Mouse (Mus musculus) heart, embryonic 10.5 days (tissue): Measurements from ENCODE around the gene March10. TPM values are rescaled to one million over a fixed set of nuclear protein-coding genes. Genes with fewer than 3 reads are reported as not detected.

Experiments used
- DNase-seq: peaks from one replicate; pipeline ENCODE4 v3.0.0-alpha.2; 2017; ENCODE audit warnings: low spot score
- H3K27ac ChIP-seq: fragments of 300-500 bp; sonication (generic); 2 replicates; pipeline ENCODE4 v1.5.1; 2016; ENCODE audit warnings: mild to moderate bottlenecking
- H3K27me3 ChIP-seq: fragments of 300-500 bp; sonication (generic); 2 replicates; pipeline ENCODE4 v1.6.1; 2016; ENCODE audit warnings: mild to moderate bottlenecking; ENCODE audit not compliant: poor library complexity, insufficient read depth, severe bottlenecking
- H3K36me3 ChIP-seq: fragments of 300-500 bp; sonication (generic); 2 replicates; pipeline ENCODE4 v1.6.1; 2016; ENCODE audit warnings: mild to moderate bottlenecking, moderate library complexity
- H3K4me1 ChIP-seq: fragments of 300-500 bp; sonication (generic); 2 replicates; pipeline ENCODE4 v1.6.1; 2016; ENCODE audit warnings: mild to moderate bottlenecking
- H3K4me3 ChIP-seq: fragments of 300-500 bp; sonication (generic); 2 replicates; pipeline ENCODE4 v1.5.1; 2016; ENCODE audit warnings: mild to moderate bottlenecking, moderate library complexity
- H3K9me3 ChIP-seq: fragments of 300-500 bp; sonication (generic); 2 replicates; pipeline ENCODE4 v1.6.1; 2016; ENCODE audit warnings: mild to moderate bottlenecking, moderate library complexity
- WGBS: fragments of 180-500 bp; shearing (Covaris S2); methylation state at CpG from one replicate; pipeline ENCODE4 v1.1.7; 2016; 5-methylcytosine and 5-hydroxymethylcytosine counted together
- polyA plus RNA-seq: library from polyadenylated mRNA; unstranded; fragments of >200 nt; fragmentation: Nextera tagmentation; extraction: Ambion mirVana; gene quantifications from 2 replicates; pipeline ENCODE4 v1.2.1, GENCODE M21; 2016

March10 gene
- polyA plus RNA-seq, 1 experiment from 2014 or later: 0.40 TPM

DNA sequence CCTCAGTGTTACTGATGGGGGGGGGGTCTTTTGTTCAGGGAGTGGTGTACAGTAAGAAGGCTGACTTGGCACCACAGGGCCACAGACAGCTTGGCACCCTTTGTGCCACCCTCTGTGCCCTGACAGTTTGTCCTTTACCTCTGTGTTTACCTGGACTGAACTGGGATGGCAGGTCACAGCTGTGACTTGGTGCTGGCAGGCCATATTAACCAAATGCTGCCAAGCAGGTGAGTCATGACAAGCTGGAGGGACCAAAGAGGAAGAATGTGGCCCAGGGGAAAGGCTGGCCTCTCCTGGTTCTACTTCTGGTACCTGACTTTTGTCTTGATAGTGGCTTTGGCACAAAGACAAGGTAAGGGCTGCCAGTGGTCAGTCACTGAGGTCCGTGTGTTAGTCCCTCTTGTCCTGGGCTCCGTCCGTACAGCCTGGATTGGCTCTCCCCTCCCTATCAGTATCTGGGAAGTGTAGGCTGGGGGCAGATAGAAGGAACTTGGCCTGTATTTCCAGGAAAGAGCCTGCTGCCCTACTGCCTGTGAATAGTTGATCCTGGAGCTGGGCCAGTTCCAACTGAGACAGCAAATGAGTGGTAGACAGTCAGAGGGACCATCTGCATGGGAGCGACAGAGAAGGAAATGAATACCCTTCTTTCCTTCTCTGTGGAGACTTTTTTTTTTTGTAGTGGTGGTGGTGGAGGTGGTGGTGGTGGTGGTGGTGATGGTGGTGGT, 94.3 kb downstream of the March10 start:
- Histone ChIP-seq H3K36me3 (no peaks in the 10 kb centered on the region), H3K27ac (peak overlapping the region; percentile 92), H3K4me1 (peaks cover 65% of the 10 kb centered on the region), H3K27me3 (peaks cover 6% of the 10 kb centered on the region; the same call in 1 of the 2 replicates), H3K4me3 (peak overlapping the region; percentile 74), H3K9me3 (no peaks in the 10 kb centered on the region)
- DNase-seq: no peak
- 75% methylated on average over 4 of the region's 4 CpGs for WGBS

DNA sequence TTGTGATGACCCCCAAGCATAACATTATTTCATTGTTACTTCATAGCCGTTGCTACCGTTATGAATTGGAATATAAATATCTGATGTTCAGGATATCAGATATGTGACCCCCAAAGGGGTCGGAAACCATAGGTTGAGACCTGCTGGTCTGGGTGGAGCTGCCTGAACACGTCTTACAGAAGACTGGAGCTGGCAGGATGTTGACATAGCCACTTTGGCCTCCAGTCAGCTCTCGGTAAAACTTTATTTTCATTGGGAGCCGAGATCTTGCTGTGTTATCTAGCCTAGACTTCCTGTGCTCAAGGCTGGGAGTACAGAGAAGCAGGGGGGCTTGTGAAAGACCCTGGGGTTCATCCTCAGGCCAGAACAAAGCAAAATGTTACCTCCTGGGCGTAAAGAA, 100.2 kb downstream of the March10 start:
- no peak for DNase-seq
- Histone ChIP-seq H3K4me3 (no peak overlapping the region), H3K9me3 (no peaks in the 10 kb centered on the region), H3K27me3 (peaks cover 6% of the 10 kb centered on the region; the same call in 1 of the 2 replicates), H3K4me1 (peaks cover 55% of the 10 kb centered on the region), H3K36me3 (no peaks in the 10 kb centered on the region), H3K27ac (peak overlapping the region; percentile 26; the same call in 1 of the 2 replicates)
- 54% methylated on average over 7 of the region's 7 CpGs for WGBS

DNA sequence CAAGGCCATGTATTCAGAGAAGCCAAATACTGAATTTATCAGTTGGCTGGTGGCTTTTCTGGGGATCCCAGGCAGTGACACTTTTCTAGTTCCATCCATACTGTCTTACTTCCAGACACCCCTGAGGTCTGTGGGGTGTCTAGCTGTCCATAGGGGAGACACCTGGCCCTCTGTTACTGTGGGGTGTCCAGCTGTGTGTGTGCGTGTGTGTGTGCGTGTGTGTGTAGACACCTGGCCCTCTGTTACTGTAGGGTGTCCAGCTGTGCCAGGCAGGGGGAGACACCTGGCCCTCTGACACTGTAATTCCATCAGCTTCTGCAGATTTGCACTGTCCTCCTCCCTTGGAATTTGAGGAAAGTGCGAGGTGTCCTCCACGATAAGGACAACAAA, 102.6 kb downstream of the March10 start:
- H3K27ac ChIP-seq: peak overlapping the region; percentile 73; the same call in 1 of the 2 replicates

DNA sequence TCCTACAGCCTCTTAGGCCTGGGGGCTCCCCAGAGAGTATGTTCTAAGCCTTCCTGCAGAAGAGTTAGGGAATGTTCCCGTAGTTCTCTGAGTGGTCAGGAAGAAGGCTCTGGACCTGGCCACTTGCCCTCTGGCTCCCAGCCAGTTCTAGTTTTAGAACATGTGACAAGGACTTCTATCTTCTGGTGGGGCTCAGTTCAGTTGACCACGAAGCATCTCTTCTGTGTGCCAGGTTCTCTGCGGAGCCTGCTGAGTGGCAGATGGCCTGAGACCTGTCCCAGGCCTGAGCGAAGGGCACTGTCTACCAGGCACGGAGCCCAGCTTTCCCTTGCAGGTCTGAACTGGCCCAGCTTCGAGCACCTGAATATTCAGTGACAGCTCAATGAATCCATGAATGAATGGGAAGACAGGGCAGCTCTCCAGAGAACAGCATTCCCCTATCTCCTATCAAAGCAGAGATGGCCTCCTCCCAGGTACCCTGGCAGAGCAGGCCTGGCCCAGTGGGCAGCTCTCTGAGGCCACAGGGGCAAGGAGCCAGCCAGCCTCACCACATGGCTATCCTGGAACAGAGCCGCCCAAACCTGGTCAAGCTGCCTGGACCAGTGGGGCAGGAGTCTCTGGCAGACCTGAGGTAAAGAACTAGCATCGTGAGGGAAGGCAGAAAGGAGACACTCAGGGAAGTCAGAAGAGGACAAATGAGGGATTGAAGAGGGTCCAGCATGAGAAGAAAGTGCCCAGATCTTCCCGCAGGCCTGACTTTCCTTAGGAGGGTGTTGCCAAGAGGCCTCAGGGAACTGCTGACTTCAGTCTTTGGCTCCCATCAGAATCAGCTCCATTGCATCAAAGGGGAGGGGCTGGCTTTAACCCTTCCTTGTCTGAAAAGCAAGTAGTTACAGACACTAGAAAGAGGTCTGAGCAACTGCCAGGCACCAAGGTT, 103.3 kb downstream of the March10 start:
- peaks cover 50% of the 10 kb centered on the region for H3K4me1 ChIP-seq
- peaks cover 21% of the 10 kb centered on the region for H3K36me3 ChIP-seq
- no peak for DNase-seq
- H3K27me3 ChIP-seq: no peaks in the 10 kb centered on the region
- no peak overlapping the region for H3K4me3 ChIP-seq
- WGBS: 53% methylated on average over 9 of the region's 9 CpGs
- peak overlapping the region; percentile 73 for H3K27ac ChIP-seq
- no peaks in the 10 kb centered on the region for H3K9me3 ChIP-seq

More for the DNA sequence above, 102.6 kb downstream of the March10 start:
- 86% methylated on average over 4 of the region's 4 CpGs for WGBS
- peaks cover 50% of the 10 kb centered on the region for H3K4me1 ChIP-seq
- H3K4me3 ChIP-seq: no peak overlapping the region
- no peaks in the 10 kb centered on the region for H3K27me3 ChIP-seq
- peaks cover 15% of the 10 kb centered on the region for H3K36me3 ChIP-seq
- no peak for DNase-seq
- H3K9me3 ChIP-seq: no peaks in the 10 kb centered on the region

DNA sequence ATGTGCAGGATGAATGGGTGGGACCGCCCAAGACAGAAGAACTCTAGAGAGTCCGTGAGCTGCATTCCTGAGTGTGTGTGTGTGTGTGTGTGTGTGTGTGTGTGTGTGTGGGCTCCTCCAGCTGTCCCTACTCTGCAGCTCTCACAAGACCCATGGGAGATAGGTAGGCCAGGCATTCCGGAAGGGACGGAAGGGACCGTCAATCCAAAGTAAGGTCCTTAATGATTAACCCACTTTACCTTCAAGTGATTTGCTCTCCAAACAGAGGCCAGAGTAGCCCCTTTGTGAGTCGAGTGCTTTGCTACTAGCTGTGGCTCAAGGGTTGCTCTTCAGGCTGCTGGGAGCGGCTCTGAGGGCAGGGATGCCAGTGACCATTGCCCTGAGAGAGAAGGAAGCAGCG, 104.4 kb downstream of the March10 start:
- H3K27me3 ChIP-seq: no peaks in the 10 kb centered on the region
- no peak overlapping the region for H3K4me3 ChIP-seq
- peaks cover 32% of the 10 kb centered on the region for H3K36me3 ChIP-seq
- H3K4me1 ChIP-seq: peaks cover 59% of the 10 kb centered on the region
- peak overlapping the region; percentile 73; the same call in 1 of the 2 replicates for H3K27ac ChIP-seq
- 64% methylated on average over 8 of the region's 8 CpGs for WGBS
- no peaks in the 10 kb centered on the region for H3K9me3 ChIP-seq
- DNase-seq: no peak

DNA sequence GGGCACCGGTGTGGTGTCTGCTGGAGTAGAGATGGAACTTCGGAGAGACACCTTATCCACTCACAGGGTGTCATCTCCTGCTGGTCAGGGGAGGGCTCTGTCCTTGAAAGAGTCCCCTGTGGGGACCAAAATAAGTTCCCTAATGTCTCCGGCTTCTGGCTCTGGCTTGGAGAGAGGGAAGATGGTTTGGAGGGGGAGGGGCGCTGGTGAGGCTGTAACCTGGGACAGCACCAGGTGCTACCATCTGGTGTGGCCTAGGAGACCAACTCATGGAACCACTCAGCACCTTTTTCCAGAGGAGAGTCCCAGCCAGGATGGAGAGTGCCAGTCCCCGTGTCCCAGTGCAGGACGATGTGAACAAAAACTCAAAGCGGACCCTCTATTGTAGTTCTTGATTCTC, 105.9 kb downstream of the March10 start:
- no peaks in the 10 kb centered on the region for H3K9me3 ChIP-seq
- H3K27me3 ChIP-seq: no peaks in the 10 kb centered on the region
- H3K27ac ChIP-seq: peak overlapping the region; percentile 26; the same call in 1 of the 2 replicates
- DNase-seq: no peak
- H3K4me3 ChIP-seq: no peak overlapping the region
- H3K36me3 ChIP-seq: peaks cover 40% of the 10 kb centered on the region
- peaks cover 50% of the 10 kb centered on the region for H3K4me1 ChIP-seq
- 82% methylated on average over 7 of the region's 7 CpGs for WGBS

DNA sequence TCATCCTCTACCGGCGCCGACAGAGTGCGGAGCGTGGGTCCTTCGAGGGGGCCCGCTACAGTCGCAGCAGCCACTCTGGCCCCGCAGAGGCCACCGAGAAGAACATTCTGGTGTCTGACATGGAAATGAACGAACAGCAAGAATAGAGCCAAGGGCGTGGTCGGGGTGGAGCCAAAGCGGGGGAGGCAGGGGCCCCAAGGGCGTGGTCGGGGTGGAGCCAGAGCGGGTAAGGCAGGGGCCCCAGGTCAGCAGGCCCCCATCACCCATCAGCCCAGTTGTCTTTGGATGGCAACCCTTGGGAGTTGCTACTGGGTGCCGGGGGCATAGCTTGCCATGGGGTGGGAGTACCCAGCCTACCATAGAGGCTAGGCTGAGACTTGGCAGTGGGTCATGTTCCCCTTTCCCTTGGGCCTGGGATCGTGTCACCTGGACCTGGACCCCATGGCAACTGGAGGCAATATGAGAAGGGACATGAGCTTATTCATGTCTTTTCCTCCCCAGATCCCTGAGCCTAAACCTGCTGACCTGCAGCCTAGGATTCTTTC, 106.7 kb downstream of the March10 start:
- Histone ChIP-seq H3K4me3 (no peak overlapping the region), H3K9me3 (no peaks in the 10 kb centered on the region), H3K4me1 (peaks cover 47% of the 10 kb centered on the region), H3K36me3 (peaks cover 45% of the 10 kb centered on the region), H3K27ac (peak overlapping the region; percentile 26; the same call in 1 of the 2 replicates), H3K27me3 (no peaks in the 10 kb centered on the region)
- peak; percentile 83 for DNase-seq
- 80% methylated on average over 19 of the region's 19 CpGs for WGBS

DNA sequence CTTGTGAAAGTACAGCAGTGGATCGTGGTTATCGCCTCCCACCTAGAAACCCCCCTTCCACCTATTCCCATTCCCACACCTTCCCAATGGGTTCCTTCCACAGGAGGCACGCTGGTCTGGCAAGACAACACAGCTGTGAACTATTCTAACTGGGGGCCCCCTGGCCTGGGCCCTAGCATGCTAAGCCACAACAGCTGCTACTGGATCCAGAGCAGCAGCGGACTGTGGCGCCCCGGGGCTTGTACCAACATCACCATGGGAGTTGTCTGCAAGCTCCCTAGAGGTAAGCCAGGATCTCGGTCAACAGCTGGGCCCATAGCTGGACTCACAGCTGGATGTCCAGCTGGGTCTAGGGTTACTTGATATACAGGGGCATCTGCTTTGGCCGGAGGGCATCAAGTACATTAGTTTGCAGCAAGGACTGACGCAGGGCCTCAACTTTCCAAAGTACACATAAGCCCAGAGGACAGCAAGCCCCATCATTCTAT, 108.0 kb downstream of the March10 start:
- H3K27me3 ChIP-seq: no peaks in the 10 kb centered on the region
- no peaks in the 10 kb centered on the region for H3K9me3 ChIP-seq
- H3K27ac ChIP-seq: peak overlapping the region; percentile 59; the same call in 1 of the 2 replicates
- H3K36me3 ChIP-seq: peaks cover 48% of the 10 kb centered on the region
- DNase-seq: no peak
- WGBS: 95% methylated on average over 9 of the region's 9 CpGs
- H3K4me1 ChIP-seq: peaks cover 37% of the 10 kb centered on the region
- H3K4me3 ChIP-seq: no peak overlapping the region

DNA sequence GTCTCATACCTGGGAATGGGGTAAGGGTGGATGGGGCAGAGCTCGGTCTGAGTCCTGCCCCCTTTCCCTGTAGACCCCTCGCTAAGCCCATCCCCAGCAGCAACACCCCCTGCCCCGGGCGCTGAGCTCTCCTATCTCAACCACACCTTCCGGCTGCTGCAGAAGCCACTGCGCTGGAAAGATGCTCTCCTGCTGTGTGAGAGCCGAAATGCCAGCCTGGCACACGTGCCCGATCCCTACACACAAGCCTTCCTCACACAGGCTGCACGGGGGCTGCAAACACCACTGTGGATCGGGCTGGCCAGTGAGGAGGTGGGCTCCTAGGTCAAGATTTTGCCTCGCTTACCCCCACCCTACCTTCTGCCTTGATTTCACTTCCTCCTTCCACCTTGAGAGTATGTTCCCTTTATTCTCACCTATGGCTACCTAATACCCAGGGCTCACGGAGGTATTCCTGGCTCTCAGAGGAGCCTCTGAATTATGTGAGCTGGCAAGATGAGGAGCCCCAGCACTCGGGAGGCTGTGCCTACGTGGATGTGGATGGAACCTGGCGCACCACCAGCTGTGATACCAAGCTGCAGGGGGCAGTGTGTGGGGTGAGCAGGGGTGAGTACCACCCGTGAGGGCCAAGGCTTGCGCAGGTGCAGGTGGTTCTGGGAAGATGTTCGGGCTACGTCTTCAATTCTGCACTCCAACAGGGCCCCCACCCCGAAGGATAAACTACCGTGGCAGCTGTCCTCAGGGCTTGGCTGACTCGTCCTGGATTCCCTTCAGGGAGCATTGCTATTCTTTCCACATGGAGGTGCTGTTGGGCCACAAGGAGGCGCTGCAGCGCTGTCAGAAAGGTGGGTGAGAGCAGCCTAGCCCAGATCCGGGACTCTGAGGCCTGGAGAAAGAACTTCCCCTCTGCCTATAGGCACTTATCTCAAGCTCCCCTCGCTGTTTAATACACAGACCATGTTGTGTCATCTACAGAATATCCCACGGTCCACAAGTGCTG, 109.1 kb downstream of the March10 start:
- DNase-seq: peak; percentile 94
- no peaks in the 10 kb centered on the region for H3K27me3 ChIP-seq
- H3K9me3 ChIP-seq: no peaks in the 10 kb centered on the region
- peak overlapping the region; percentile 68; the same call in 1 of the 2 replicates for H3K27ac ChIP-seq
- peaks cover 48% of the 10 kb centered on the region for H3K36me3 ChIP-seq
- peaks cover 26% of the 10 kb centered on the region for H3K4me1 ChIP-seq
- H3K4me3 ChIP-seq: no peak overlapping the region
- WGBS: 58% methylated on average over 28 of the region's 28 CpGs

DNA sequence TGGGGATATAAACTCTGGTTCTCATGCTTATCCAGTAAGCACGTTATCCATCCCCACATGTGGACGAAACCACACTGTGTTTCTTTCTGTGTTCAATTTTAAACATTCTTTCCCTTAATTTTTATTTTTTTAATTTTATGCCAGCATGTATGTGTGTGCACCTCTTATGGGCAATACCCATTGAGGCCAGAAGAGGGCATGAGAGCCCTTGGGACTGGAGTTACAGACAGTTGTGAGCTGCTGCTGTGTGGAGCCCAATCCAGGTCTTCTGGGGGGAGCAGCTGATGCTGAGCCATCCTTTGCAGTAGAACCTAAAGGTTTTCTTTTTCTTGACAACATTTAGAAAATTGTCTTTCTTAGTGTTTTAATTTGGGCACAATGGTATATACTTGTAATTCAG, 111.3 kb downstream of the March10 start:
- no peak for DNase-seq
- WGBS: 73% methylated on average over 2 of the region's 2 CpGs
- H3K36me3 ChIP-seq: peaks cover 62% of the 10 kb centered on the region
- no peaks in the 10 kb centered on the region for H3K27me3 ChIP-seq
- H3K4me3 ChIP-seq: no peak overlapping the region
- no peak overlapping the region for H3K27ac ChIP-seq
- H3K4me1 ChIP-seq: peaks cover 16% of the 10 kb centered on the region
- H3K9me3 ChIP-seq: no peaks in the 10 kb centered on the region

DNA sequence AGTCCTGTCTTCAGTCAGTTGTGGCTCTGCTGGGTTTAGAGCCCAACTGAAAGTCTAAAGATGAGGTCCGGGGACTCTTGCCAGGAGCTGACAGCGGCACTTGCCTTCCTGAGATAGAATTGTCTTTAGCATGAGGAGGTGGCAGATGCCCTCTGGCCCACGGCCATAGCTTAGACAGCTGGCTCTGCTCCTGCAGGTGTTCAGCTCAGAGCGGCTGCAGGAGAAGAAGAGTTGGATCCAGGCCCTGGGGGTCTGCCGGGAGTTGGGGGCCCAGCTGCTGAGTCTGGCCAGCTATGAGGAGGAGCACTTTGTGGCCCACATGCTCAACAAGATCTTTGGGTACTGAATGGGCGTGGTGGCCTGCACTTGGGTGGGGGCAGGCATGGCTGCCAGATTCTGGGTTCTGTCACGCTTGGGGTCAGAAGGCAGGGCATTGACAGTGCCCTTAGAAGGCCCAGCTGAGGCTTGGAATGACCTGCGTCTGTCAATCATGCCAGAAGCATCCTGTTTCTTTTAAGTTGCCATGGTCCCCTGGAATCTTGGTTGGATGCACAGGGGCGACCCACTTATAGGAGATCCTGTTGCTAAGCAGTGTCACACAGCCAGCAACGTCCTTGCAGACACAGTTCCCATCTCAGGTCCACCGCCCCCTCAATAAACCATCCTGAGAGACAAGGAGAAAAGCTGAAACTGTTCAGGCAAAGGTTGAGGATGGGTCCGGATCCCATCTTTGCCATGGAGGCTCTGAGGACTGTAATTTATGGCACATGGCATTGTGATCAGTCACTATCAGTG, 117.7 kb downstream of the March10 start:
- Histone ChIP-seq H3K27ac (no peak overlapping the region), H3K36me3 (peaks cover 31% of the 10 kb centered on the region), H3K4me3 (no peak overlapping the region), H3K27me3 (no peaks in the 10 kb centered on the region), H3K9me3 (no peaks in the 10 kb centered on the region), H3K4me1 (peaks cover 14% of the 10 kb centered on the region)
- WGBS: 75% methylated on average over 12 of the region's 12 CpGs
- DNase-seq: no peak
